Mouse (Mus musculus) MEL (cell line): ENCODE measurements around the gene Cfap43.

Source experiments
- CHD2 ChIP-seq: IDR thresholded peaks from 2 replicates; pipeline ENCODE4 v1.6.1; 2011; ENCODE audit warnings: low read length, improper control_type of control experiment
- CTCF ChIP-seq, 3 experiments: IDR thresholded peaks in 2 of 3; conservative IDR thresholded peaks in 1 of 3; 2 replicates each; pipeline ENCODE4 v1.5.1; 2011 to 2012; ENCODE audit warnings: low read length in 3 of 3, low read depth in 2 of 3, mild to moderate bottlenecking in 2 of 3, improper control_type of control experiment in 1 of 3, inconsistent platforms in 1 of 3, mixed read lengths in 1 of 3, moderate library complexity in 1 of 3; ENCODE audit not compliant: control insufficient read depth in 1 of 3, insufficient read depth in 1 of 3, poor library complexity in 1 of 3, severe bottlenecking in 1 of 3
- EP300 ChIP-seq, 2 experiments: IDR thresholded peaks; 2 replicates each; pipeline ENCODE4 v1.6.1; 2011; ENCODE audit warnings: improper control_type of control experiment in 2 of 2, low read length in 2 of 2, low read depth in 1 of 2, mild to moderate bottlenecking in 1 of 2
- ETS1 ChIP-seq: IDR thresholded peaks from 2 replicates; pipeline ENCODE4 v1.6.1; 2012; ENCODE audit warnings: low read depth, mild to moderate bottlenecking, inconsistent platforms, low read length, improper control_type of control experiment, moderate library complexity
- MEF2A ChIP-seq: IDR thresholded peaks from 2 replicates; pipeline ENCODE4 v1.6.1; 2014; ENCODE audit warnings: low read depth, mild to moderate bottlenecking, inconsistent platforms, low read length, improper control_type of control experiment; ENCODE audit not compliant: poor library complexity, insufficient replicate concordance, severe bottlenecking; ENCODE audit errors: extremely low read depth
- NRF1 ChIP-seq: IDR thresholded peaks from 2 replicates; pipeline ENCODE4 v1.6.1; 2014; ENCODE audit warnings: low read depth, mild to moderate bottlenecking, inconsistent platforms, low read length, improper control_type of control experiment, moderate library complexity; ENCODE audit not compliant: poor library complexity, insufficient read depth, severe bottlenecking
- POLR2A ChIP-seq, 2 experiments: IDR thresholded peaks; 2 replicates each; pipeline ENCODE4 v1.6.1; 2011 to 2012; ENCODE audit warnings: low read length in 2 of 2, mild to moderate bottlenecking in 2 of 2, control low read depth in 1 of 2, improper control_type of control experiment in 1 of 2, low read depth in 1 of 2, moderate library complexity in 1 of 2; ENCODE audit not compliant: control insufficient read depth in 1 of 2, insufficient read depth in 1 of 2, poor library complexity in 1 of 2
- POLR2AphosphoS5 ChIP-seq: IDR thresholded peaks from 2 replicates; pipeline ENCODE4 v1.6.1; 2012; ENCODE audit warnings: low read depth, borderline replicate concordance, mild to moderate bottlenecking, inconsistent platforms, low read length, moderate library complexity, mixed read lengths
- TBP ChIP-seq: IDR thresholded peaks from 2 replicates; pipeline ENCODE4 v1.8.0; 2011; ENCODE audit warnings: low read depth, low read length, improper control_type of control experiment
- USF1 ChIP-seq: IDR thresholded peaks from 2 replicates; pipeline ENCODE4 v1.6.1; 2014; ENCODE audit warnings: low read depth, mild to moderate bottlenecking, inconsistent platforms, low read length, improper control_type of control experiment, moderate library complexity
- ZNF384 ChIP-seq: IDR thresholded peaks from 2 replicates; pipeline ENCODE4 v1.6.1; 2012; ENCODE audit warnings: low read depth, mild to moderate bottlenecking, inconsistent platforms, low read length, improper control_type of control experiment

DNA sequence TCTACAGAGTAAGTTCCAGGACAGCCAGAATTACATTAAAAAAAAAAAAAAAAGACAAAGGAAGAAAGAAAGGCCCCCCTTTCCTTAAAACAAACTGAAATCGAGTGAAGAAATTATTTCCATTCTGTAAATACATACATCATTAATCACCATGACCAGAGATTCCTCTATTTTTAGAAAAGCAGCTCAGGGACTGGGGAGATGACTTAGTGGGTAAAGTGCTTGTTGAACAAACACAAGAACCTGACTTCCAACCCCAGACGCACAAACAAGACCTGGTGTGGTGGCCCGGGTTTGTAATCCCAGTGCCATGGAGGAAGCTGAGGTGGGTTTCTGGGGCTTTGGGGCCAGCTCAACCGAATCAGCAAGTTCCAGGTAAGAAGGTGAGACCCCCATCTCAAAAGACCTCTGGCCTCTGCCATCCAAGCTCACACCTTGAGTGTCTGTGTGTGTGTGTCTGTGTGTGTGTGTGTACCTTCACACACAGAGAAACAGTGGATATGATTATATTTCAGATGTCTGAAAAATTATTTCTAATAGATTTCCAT lies 51.4 kb downstream of the Cfap43 start:
- TF ChIP-seq ETS1 (no peak), CTCF (IDR thresholded peaks at IDR 0.05 in 2 of 3, conservative IDR thresholded peaks at IDR 0.05 in 1 of 3; ENCODE audit: control insufficient read depth in 1 of 3, insufficient read depth in 1 of 3, low read depth in 2 of 3, low read length in 3 of 3, poor library complexity in 1 of 3, severe bottlenecking in 1 of 3) (no peak), EP300 (IDR thresholded peaks at IDR 0.05; ENCODE audit: low read depth in 1 of 2, low read length in 2 of 2) (no peak), USF1 (no peak), NRF1 (no peak), TBP (no peak), POLR2A (IDR thresholded peaks at IDR 0.05; ENCODE audit: control insufficient read depth in 1 of 2, insufficient read depth in 1 of 2, low read depth in 1 of 2, low read length in 2 of 2, poor library complexity in 1 of 2) (no peak), MEF2A (no peak), POLR2AphosphoS5 (no peak), ZNF384 (no peak), CHD2 (no peak)
